Mouse (Mus musculus) E14TG2a.4 (cell line): Measurements from ENCODE around the gene Tbxa2r.

Source experiments
- H3K27me3 ChIP-seq: 2 replicates; pipeline ENCODE4 v1.6.1; 2014; ENCODE audit warnings: low read length, control low read depth; ENCODE audit not compliant: insufficient read depth
- H3K36me3 ChIP-seq: 2 replicates; pipeline ENCODE4 v1.6.1; 2014; ENCODE audit warnings: low read length, control low read depth; ENCODE audit not compliant: insufficient read depth
- H3K4me1 ChIP-seq: replicated peaks from 2 replicates; pipeline ENCODE4 v1.6.1; 2014; ENCODE audit warnings: low read depth, low read length, control low read depth
- H3K4me3 ChIP-seq: replicated peaks from 2 replicates; pipeline ENCODE4 v1.5.1; 2014; ENCODE audit warnings: mild to moderate bottlenecking, low read length
- H3K9me3 ChIP-seq: 2 replicates; pipeline ENCODE4 v1.6.1; 2014; ENCODE audit warnings: low read length, control low read depth
- CTCF ChIP-seq: conservative IDR thresholded peaks from 2 replicates; pipeline ENCODE4 v1.5.1; 2014; ENCODE audit warnings: low read length
- NANOG ChIP-seq: IDR thresholded peaks from 2 replicates; pipeline ENCODE4 v1.6.1; 2014; ENCODE audit warnings: borderline replicate concordance, low read length, mixed read lengths
- POU5F1 ChIP-seq: IDR thresholded peaks from 2 replicates; pipeline ENCODE4 v1.6.1; 2014; ENCODE audit warnings: low read length, borderline replicate concordance

Gene Tbxa2r

GRCm38 (mm10) chr10:81323141-81323775 is 5.3 kb upstream of the Tbxa2r start:
- Histone ChIP-seq H3K27me3 (no peaks in the 10 kb centered on the region), H3K9me3 (no peaks in the 10 kb centered on the region), H3K36me3 (peaks cover 74% of the 10 kb centered on the region), H3K4me1 (peaks cover 84% of the 10 kb centered on the region), H3K4me3 (peak overlapping the region; percentile 100)
- TF ChIP-seq CTCF = no peak
- no peak for TF ChIP-seq POU5F1
- TF ChIP-seq NANOG = no peak

- Histone ChIP-seq H3K27me3 (no peaks in the 10 kb centered on the region), H3K36me3 (peaks cover 67% of the 10 kb centered on the region), H3K4me1 (peaks cover 84% of the 10 kb centered on the region), H3K9me3 (no peaks in the 10 kb centered on the region), H3K4me3 (no peak overlapping the region)
- TF ChIP-seq NANOG (no peak), POU5F1 (no peak), CTCF (no peak)
Measured at GRCm38 (mm10) chr10:81323791-81324530, 4.6 kb upstream of the Tbxa2r start.

- H3K27me3 ChIP-seq = 0 out of 2 replicates have a peak, but pooled peaks cover 3% of the 10 kb centered on the region
- no peak for TF ChIP-seq NANOG
- no peak for TF ChIP-seq POU5F1
- TF ChIP-seq CTCF = no peak
- peak overlapping the region; percentile 51 for H3K4me3 ChIP-seq
- peaks cover 61% of the 10 kb centered on the region for H3K36me3 ChIP-seq
- H3K4me1 ChIP-seq = peaks cover 85% of the 10 kb centered on the region
- no peaks in the 10 kb centered on the region for H3K9me3 ChIP-seq
Measured at GRCm38 (mm10) chr10:81325176-81325575, 3.4 kb upstream of the Tbxa2r start.

- Histone ChIP-seq H3K4me1 (peaks cover 89% of the 10 kb centered on the region), H3K27me3 (peaks cover 8% of the 10 kb centered on the region; the same call in 1 of the 2 replicates), H3K4me3 (peak overlapping the region; percentile 51), H3K36me3 (peaks cover 61% of the 10 kb centered on the region), H3K9me3 (no peaks in the 10 kb centered on the region)
- TF ChIP-seq NANOG (no peak), POU5F1 (no peak), CTCF (no peak)
Measured at GRCm38 (mm10) chr10:81325781-81326180, 2.8 kb upstream of the Tbxa2r start.

GRCm38 (mm10) chr10:81326858-81327257 is 1.7 kb upstream of the Tbxa2r start:
- Histone ChIP-seq H3K4me1 (peaks cover 90% of the 10 kb centered on the region), H3K4me3 (peak overlapping the region; percentile 29; the same call in 1 of the 2 replicates), H3K9me3 (no peaks in the 10 kb centered on the region), H3K36me3 (peaks cover 61% of the 10 kb centered on the region), H3K27me3 (peaks cover 13% of the 10 kb centered on the region)
- TF ChIP-seq POU5F1 (no peak), NANOG (no peak), CTCF (no peak)

GRCm38 (mm10) chr10:81327959-81328358 is 572 bp upstream of the Tbxa2r start:
- Histone ChIP-seq H3K9me3 (no peaks in the 10 kb centered on the region), H3K36me3 (peaks cover 52% of the 10 kb centered on the region), H3K27me3 (peaks cover 24% of the 10 kb centered on the region), H3K4me3 (0 out of 2 replicates have a peak overlapping the region, but pooled peaks have one; percentile 17), H3K4me1 (peaks cover 90% of the 10 kb centered on the region)
- TF ChIP-seq POU5F1 (no peak), CTCF (no peak), NANOG (no peak)

GRCm38 (mm10) chr10:81329194-81329975 is 854 bp downstream of the Tbxa2r start:
- TF ChIP-seq NANOG (no peak), POU5F1 (no peak), CTCF (no peak)
- H3K4me3 ChIP-seq = peak overlapping the region; percentile 32
- no peaks in the 10 kb centered on the region for H3K9me3 ChIP-seq
- peaks cover 37% of the 10 kb centered on the region for H3K36me3 ChIP-seq
- peaks cover 79% of the 10 kb centered on the region for H3K4me1 ChIP-seq
- peaks cover 35% of the 10 kb centered on the region for H3K27me3 ChIP-seq

- no peaks in the 10 kb centered on the region for H3K9me3 ChIP-seq
- peaks cover 31% of the 10 kb centered on the region for H3K36me3 ChIP-seq
- peak overlapping the region; percentile 32 for H3K4me3 ChIP-seq
- H3K27me3 ChIP-seq = peaks cover 40% of the 10 kb centered on the region
- TF ChIP-seq NANOG (no peak), CTCF (no peak), POU5F1 (no peak)
- peaks cover 79% of the 10 kb centered on the region for H3K4me1 ChIP-seq
Measured at GRCm38 (mm10) chr10:81330007-81330406, 1.5 kb downstream of the Tbxa2r start.
